Mouse (Mus musculus) gastrocnemius, postnatal 36 days (tissue): ENCODE measurements around the gene Pp2d1. TPM values are rescaled to one million over a fixed set of nuclear protein-coding genes. Genes with fewer than 3 reads are reported as not detected.
A peak's percentile ranks its signal among the peaks of the same experiment; 100 is the strongest.

ENCODE experiments used
- DNase-seq, 2 experiments: peaks; one replicate each; pipeline ENCODE4 v3.0.0; 2022
- intact Hi-C: fragments of 180-260 bp; cut with DNase I; formaldehyde crosslinking; loops from one replicate; pipeline ENCODE4 v1.15.1; 2025
- total RNA-seq, 2 experiments: library from RNA; stranded (reverse); gene quantifications; 2 replicates each; pipeline ENCODE4 v1.2.3; 2021

Gene Pp2d1
- total RNA-seq, 2 experiments from 2014 or later = not detected

DNA sequence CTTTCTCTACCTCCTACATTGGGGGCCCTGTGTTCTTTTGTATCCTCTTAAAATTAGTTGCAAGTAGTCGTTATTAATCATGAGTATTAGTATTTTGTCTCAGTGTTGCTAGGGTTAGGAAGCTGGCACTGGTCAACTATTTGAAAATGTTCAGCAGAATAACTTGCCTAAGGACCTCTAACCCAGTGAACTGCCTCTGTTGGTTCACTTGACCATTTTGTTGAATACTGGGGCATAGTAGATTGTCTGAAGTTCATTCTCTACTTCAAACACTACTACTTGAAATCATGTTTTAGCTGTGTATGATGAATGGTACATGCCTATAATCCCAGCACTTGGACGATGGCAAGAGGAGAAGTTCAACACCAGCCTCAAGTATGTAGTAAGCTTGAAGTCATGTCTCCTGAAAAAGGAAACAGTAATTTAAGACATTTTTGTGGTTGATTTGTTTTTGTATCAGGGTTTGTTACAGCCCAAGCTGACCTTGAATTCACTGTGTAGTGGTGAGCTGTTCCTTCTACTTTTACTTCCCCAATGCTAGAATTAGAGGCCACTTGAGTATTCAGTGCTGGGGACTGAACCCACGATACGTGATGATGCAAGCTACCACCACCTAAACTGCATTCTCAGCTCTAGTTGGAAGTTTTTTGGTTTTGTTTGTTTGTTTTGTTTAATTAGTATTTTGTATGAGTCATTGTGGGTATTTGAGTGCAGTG, 50.8 kb downstream of the Pp2d1 start:
- intact Hi-C loops = no loop called here
- no peak for DNase-seq

DNA sequence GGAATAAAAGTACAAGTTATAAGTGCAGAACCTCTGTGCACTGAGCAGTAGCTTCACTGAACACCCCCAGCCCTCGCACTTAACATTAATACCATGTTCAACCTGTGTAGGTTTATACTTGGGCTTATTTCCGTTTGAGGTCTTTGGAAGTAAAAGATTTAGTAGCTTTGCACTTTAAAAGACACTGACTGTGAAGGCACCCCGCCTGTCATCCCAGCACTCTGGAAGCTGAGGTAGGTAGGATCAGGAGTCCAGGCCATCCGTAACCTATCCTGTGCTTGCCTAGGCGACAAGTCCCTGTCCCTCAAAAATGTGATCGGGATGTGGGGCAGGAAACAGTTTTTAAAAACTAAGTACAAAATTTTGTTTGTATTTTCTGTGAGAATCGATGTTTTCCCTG, 58.8 kb downstream of the Pp2d1 start:
- no peak for DNase-seq
- intact Hi-C loops = no loop called here

DNA sequence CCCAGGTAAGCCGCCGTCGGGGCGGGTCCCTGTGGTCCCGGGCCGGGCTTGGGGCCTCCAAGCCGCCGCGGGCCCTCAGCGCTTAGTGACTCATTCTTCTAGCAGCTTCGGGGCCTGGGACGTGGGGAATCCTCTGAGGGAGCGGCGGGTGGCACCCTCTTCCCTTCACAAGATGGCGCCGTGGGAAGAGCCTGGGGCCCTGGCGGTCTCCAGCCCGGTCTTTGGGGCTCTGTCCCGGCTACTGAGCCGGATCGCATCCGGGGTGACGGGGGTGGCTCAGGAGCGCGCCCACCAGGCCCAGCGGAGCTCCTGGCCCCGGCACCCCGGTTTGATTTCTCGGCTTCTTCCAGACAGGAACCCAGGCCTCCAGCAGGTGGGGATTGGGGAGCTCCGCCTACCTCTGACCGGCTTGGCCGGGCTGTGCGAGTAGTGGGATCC, 59.6 kb downstream of the Pp2d1 start:
- DNase-seq = peak; percentile 19 to 55
- intact Hi-C loops = no loop called here

DNA sequence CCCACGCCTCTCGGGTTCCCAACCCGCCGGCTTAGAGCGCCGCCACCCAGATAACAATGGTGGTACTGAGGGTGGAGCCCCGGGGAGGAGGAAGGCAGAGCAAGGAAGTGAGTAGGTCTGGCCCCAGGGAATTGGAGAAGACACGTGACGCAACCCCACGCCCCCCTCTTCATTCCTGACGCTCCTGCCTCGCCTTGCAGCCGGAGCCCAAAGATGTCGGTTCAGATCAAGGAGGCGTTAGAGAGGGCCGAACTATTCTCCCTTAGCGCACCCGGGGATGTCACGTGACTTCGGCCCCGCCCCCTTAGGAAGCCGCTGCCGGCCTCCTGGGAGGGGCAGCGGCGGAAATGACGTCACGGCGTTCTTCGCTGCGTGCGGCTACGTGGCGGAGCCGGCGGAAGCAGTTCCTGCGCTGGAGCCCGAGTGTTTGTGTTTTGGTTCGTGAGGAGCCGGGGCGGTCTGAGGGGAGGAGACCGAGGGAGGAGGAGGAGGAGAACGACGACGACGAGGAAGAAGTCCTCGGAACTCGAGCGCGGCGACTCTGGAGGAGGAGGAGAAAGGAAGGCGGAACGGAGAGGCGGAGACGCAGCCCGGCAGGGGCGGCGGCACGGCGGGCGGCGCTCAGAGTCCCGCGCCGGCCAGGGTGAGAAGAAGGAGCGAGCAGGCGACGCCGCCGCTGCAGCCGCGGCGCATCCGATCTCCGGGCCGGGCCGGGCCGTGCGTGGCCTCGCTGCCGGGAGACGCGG, 60.2 kb downstream of the Pp2d1 start, which contains the start of gene Rab5a:
TSS of gene Rab5a (plus strand) at position 377 of the 746 bp plus-strand sequence.
- intact Hi-C loops = no loop called here
- DNase-seq = peak; percentile 99

DNA sequence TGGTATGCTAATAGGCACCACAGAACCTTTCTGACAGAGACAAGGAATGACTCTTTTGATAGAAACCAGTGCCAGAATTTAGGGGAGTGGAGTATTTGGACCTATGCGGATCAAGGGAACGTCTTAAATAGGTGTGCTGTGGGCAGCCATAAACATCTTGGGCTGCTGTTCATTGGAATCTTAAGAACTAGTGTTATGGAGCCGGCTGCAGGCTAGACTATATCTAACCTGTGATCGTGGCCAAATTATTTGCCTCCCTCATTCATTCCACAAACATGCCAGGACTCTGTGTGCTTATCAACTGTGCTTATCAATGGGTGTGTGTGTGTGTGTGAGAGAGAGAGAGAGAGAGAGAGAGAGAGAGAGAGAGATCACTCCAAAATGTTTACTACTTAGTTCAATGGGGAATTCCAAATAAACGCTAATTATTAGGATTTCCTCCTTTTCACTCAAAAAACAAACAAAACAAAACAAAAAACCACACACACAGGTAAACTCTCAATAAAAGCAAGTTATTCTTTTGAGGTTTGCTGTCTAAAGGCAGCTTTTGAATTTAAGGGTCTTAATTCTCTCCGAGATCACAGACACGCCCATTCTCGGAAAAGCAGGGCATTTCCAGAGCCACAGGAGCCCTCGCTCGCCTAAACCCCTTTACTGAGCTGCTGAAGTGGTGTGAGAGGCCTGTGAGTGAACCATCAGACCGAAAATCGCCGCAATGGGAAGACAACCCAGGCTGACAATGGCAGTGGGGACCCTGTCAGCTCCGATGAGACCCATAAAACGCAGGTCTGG, 61.0 kb downstream of the Pp2d1 start:
- DNase-seq = no peak
- intact Hi-C loops = no loop called here

DNA sequence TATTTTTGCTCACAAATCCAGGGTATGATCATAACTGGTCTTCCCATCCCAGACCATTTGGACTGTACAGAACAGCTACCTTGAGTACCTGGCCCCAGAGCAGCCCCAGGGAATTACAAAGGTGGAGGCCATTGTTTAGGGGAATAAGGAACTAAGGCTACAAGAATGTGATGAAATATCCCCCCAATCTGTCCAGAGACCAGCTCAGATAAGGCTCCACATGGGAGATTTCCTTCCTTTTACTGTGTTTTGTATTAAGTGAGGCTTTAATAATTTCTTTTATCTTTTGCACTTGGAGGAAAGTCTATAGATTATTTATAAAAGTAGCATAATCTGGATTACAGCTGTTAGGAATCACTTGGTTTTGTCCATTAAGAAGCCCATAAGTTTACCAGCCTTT, 70.6 kb downstream of the Pp2d1 start:
- intact Hi-C loops = no loop called here
- no peak for DNase-seq

DNA sequence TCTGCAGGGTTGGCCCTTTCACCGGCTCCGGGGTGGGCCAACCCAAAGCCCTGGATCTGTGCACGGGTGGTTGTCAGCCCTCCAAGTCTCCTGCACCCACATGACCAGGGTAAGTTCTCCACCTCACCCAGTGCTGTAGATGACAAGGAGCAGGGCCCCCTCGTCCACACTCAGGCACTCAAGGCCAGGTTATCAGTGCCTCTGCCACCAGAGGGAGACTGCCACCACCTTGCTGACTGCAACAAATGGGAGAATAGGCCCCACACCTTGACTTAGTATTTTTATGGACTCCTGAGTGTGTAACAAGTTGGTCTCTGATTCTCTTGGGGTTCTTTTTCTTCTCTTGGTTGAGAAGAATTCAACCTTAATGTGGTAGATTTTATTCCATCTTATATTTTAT, 73.7 kb downstream of the Pp2d1 start:
- no peak for DNase-seq
- intact Hi-C loops = no loop called here

DNA sequence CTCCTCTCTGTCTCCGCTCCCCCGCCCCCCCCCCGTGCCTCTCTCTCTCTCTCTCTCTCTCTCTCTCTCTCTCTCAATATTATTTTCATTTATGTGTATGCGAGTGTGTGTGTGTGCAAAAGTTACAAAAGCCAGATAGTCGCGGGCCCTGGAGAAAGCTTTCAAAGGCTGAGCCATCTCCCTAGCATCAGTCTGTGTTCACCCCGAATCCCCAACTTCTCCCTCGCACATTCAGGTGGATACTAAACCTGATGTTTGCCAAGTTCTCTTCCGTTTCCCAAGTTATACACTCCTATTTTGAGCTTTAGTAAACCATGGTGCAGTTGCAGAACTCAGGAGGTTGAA, 75.8 kb downstream of the Pp2d1 start:
- DNase-seq = no peak
- intact Hi-C loops = no loop called here

DNA sequence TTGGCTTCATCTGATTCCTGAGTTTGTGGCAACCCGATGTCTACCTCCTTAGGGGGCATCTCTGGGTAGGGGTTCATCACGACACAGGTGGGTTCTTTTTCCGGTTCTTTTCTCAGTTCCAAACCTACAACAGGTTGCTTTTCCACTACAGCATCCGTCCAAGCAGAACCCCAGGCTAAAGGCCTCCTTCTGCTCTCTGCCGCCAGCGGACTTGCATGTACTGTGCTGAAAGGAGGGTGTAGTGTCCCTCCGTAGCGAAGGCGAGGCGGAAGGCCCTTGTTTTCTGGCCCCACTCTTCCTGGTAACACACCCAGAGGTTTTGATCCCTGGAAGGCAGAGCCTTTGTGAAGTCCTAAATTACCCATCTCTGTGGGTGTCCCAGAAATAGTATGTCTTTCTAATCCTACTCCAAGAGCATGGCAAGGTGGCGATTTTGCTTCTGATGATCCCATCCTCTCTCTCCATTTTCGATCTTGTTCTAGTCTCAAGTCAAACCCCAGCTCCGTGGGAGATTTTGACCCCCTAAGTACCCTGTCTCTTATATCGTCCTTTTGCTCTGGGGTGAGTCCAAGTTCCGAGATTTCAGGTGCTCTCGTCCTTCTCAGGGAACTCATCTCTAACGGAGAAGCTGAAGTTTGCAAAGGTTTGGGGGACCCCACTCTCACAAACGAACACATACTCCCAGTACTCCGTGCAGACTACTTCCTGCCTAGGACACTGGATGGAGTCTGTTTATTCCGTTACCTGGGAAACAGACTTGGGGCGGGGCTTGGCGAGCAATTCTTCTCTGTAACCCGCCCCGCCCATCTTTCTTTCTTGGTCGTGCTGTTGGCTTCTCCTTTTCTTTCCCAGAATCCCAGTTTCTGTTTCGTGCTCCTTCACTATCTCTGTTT, 76.4 kb downstream of the Pp2d1 start, which contains the start of gene Efhb:
TSS of gene Efhb (minus strand) at position 719 of the 893 bp plus-strand sequence.
- intact Hi-C loops = no loop called here
- DNase-seq = peak; percentile 86 to 88

Other genes starting within 250 kb of the Pp2d1 start
- under 1 TPM; 0.17 to 0.18 TPM for gene Efhb, start 76.1 kb downstream of the Pp2d1 start, total RNA-seq
- gene Rab5a, start 60.2 kb downstream of the Pp2d1 start, total RNA-seq = 10 to 100 TPM; 39.9 to 42.9 TPM
- gene Kat2b, start 27.4 kb upstream of the Pp2d1 start, total RNA-seq = 10 to 100 TPM; 50.9 to 62.0 TPM
- gene Sgo1, start 149.9 kb upstream of the Pp2d1 start, total RNA-seq = under 1 TPM; 0.10 to 0.20 TPM